Mouse (Mus musculus) kidney, embryonic 14.5 days (tissue): Measurements from ENCODE around the gene Crkl. TPM values are rescaled to one million over a fixed set of nuclear protein-coding genes. Genes with fewer than 3 reads are reported as not detected.

Source experiments
- ATAC-seq: fragments of 200-750 bp; cut with Nextera tagmentation; 2 replicates; pipeline ENCODE4 v1.8.0; 2017; ENCODE audit warnings: moderate number of reproducible peaks, mild to moderate bottlenecking, moderate TSS enrichment, moderate library complexity; ENCODE audit not compliant: low FRiP score, low TSS enrichment
- H3K27ac ChIP-seq: fragments of 300-500 bp; sonication (generic); 2 replicates; pipeline ENCODE4 v1.5.1; 2014; ENCODE audit warnings: low read depth, mild to moderate bottlenecking, low read length, moderate library complexity, mixed read lengths
- H3K27me3 ChIP-seq: fragments of 300-500 bp; sonication (generic); 2 replicates; pipeline ENCODE4 v1.6.1; 2014; ENCODE audit warnings: mild to moderate bottlenecking, low read length; ENCODE audit not compliant: control insufficient read depth, insufficient read depth
- H3K36me3 ChIP-seq: fragments of 300-500 bp; sonication (generic); 2 replicates; pipeline ENCODE4 v1.6.1; 2014; ENCODE audit warnings: low read length, mixed read lengths; ENCODE audit not compliant: control insufficient read depth, insufficient read depth
- H3K4me1 ChIP-seq: fragments of 300-500 bp; sonication (generic); 2 replicates; pipeline ENCODE4 v1.6.1; 2014; ENCODE audit warnings: low read length, mixed read lengths; ENCODE audit not compliant: control insufficient read depth, insufficient read depth
- H3K4me2 ChIP-seq: fragments of 300-500 bp; sonication (generic); replicated peaks from 2 replicates; pipeline ENCODE4 v1.6.1; 2014; ENCODE audit warnings: low read depth, mild to moderate bottlenecking, low read length
- H3K4me3 ChIP-seq: fragments of 300-500 bp; sonication (generic); 2 replicates; pipeline ENCODE4 v1.5.1; 2014; ENCODE audit warnings: mild to moderate bottlenecking, low read length
- H3K9ac ChIP-seq: fragments of 300-500 bp; sonication (generic); 2 replicates; pipeline ENCODE4 v1.6.1; 2014; ENCODE audit warnings: low read depth, mild to moderate bottlenecking, low read length, moderate library complexity
- H3K9me3 ChIP-seq: fragments of 300-500 bp; sonication (generic); 2 replicates; pipeline ENCODE4 v1.6.1; 2016; ENCODE audit warnings: low read length; ENCODE audit not compliant: control insufficient read depth
- WGBS: fragments of 180-500 bp; shearing (Covaris S2); extraction: QIAGEN DNeasy Blood & Tissue Kit; methylation state at CpG from one replicate; pipeline ENCODE4 v1.1.7; 2014; 5-methylcytosine and 5-hydroxymethylcytosine counted together
- polyA plus RNA-seq: library from polyadenylated mRNA; unstranded; fragments of >200 nt; fragmentation: Nextera tagmentation; extraction: Ambion mirVana; gene quantifications from 2 replicates; pipeline ENCODE4 v1.2.1, GENCODE M21; 2014

Crkl gene
- polyA plus RNA-seq, 1 experiment from 2014 or later, result 77.9 TPM

DNA sequence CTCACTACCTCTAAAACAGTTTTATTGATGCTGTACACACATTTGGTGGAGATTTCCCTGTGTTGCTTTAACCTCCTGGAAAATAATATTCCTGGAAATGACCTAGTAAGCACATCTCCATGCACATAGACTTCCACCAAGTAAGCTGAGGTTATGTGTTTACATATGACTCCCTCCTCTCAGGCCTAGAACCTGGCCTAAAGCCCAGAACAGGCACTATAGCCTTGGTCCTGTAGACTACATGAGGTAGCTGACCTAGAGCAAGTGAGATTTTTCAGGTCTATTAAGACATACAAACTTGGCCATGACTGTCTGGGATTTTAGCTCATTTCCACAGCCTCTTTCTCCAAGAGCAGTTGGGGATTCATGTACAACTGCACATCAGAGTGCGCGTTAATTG lies 58.4 kb downstream of the Crkl start:
- Histone ChIP-seq H3K27ac (no peak overlapping the region), H3K4me2 (no peak overlapping the region), H3K4me3 (no peak overlapping the region; the same call in 1 of the 2 replicates), H3K9ac (no peak overlapping the region), H3K27me3 (no peaks in the 10 kb centered on the region), H3K36me3 (peaks cover 22% of the 10 kb centered on the region), H3K4me1 (peaks cover 7% of the 10 kb centered on the region), H3K9me3 (no peaks in the 10 kb centered on the region)
- WGBS, result 99% methylated on average over 2 of the region's 2 CpGs
- ATAC-seq, result no peak

- no peaks in the 10 kb centered on the region for H3K27me3 ChIP-seq
- H3K9ac ChIP-seq, result no peak overlapping the region
- 91% methylated on average over 2 of the region's 2 CpGs for WGBS
- no peak for ATAC-seq
- no peak overlapping the region for H3K4me3 ChIP-seq
- no peaks in the 10 kb centered on the region for H3K9me3 ChIP-seq
- peaks cover 7% of the 10 kb centered on the region for H3K4me1 ChIP-seq
- H3K36me3 ChIP-seq, result peaks cover 25% of the 10 kb centered on the region
- no peak overlapping the region for H3K27ac ChIP-seq
- H3K4me2 ChIP-seq, result no peak overlapping the region
Observed at GRCm38 (mm10) chr16:17510686-17511085, 58.9 kb downstream of the Crkl start.

DNA sequence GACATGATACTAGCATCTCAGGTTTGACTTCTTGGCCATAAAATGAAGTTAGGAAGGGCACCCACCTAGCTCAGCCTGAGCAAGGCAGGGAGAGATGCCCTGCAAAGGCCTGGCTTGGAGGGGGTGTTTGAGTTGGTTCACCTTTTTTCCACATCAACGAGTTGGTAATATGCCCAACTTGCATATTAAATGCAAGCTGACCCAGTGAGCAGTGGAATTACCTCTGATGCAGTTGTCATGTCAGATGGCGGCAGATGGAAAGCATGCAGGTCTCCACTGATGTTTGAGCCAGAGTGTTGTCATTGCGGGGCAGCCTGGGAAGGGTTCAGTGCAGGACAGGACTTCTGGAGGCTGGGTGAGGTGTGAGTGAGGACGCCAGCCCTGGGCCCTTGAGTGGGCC lies 59.6 kb downstream of the Crkl start:
- no peak for ATAC-seq
- Histone ChIP-seq H3K4me1 (peaks cover 7% of the 10 kb centered on the region), H3K27ac (no peak overlapping the region), H3K4me2 (no peak overlapping the region), H3K4me3 (no peak overlapping the region), H3K9me3 (no peaks in the 10 kb centered on the region), H3K9ac (no peak overlapping the region), H3K36me3 (peaks cover 32% of the 10 kb centered on the region), H3K27me3 (no peaks in the 10 kb centered on the region)
- WGBS, result 93% methylated on average over 4 of the region's 4 CpGs

DNA sequence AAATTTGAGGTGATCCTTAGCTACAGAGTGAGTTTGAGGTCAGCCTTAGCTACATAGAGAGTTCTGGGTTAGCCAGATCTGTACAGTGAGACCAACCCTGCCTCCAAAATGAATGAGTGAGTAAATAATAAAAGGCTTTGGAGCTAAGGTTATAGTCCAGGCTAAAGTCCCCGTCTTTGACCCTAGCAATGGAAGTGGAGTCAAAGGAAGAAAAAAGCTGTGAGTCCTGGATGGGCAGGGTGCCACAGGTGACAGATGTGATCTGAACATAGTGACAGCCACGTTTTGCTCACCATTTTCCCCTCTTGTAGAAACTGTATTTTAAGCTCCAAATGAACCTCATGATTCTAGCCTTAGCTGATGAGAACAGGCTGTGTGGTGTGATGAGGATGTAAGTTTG lies 67.1 kb downstream of the Crkl start:
- H3K9me3 ChIP-seq, result no peaks in the 10 kb centered on the region
- H3K4me3 ChIP-seq, result no peak overlapping the region
- no peak overlapping the region for H3K4me2 ChIP-seq
- 89% methylated on average over 2 of the region's 2 CpGs for WGBS
- H3K4me1 ChIP-seq, result no peaks in the 10 kb centered on the region
- H3K27ac ChIP-seq, result no peak overlapping the region
- no peak for ATAC-seq
- peaks cover 74% of the 10 kb centered on the region for H3K36me3 ChIP-seq
- H3K27me3 ChIP-seq, result no peaks in the 10 kb centered on the region
- no peak overlapping the region for H3K9ac ChIP-seq

GRCm38 (mm10) chr16:17524156-17524555 lies 72.4 kb downstream of the Crkl start:
- H3K36me3 ChIP-seq, result peaks cover 92% of the 10 kb centered on the region
- H3K4me1 ChIP-seq, result no peaks in the 10 kb centered on the region
- no peak overlapping the region for H3K9ac ChIP-seq
- H3K4me2 ChIP-seq, result no peak overlapping the region
- no peak overlapping the region for H3K27ac ChIP-seq
- no peak for ATAC-seq
- H3K9me3 ChIP-seq, result no peaks in the 10 kb centered on the region
- H3K27me3 ChIP-seq, result no peaks in the 10 kb centered on the region
- no peak overlapping the region for H3K4me3 ChIP-seq
- 92% methylated on average over 11 of the region's 11 CpGs for WGBS

GRCm38 (mm10) chr16:17525524-17525923 lies 73.7 kb downstream of the Crkl start:
- Histone ChIP-seq H3K4me3 (no peak overlapping the region), H3K36me3 (peaks cover 81% of the 10 kb centered on the region), H3K9me3 (no peaks in the 10 kb centered on the region), H3K27ac (no peak overlapping the region), H3K27me3 (no peaks in the 10 kb centered on the region), H3K4me1 (peaks cover 7% of the 10 kb centered on the region; the same call in 1 of the 2 replicates), H3K9ac (no peak overlapping the region), H3K4me2 (no peak overlapping the region)
- no peak for ATAC-seq
- 79% methylated on average over 3 of the region's 3 CpGs for WGBS

- H3K27me3 ChIP-seq, result no peaks in the 10 kb centered on the region
Observed at GRCm38 (mm10) chr16:17526223-17526622, 74.4 kb downstream of the Crkl start.

GRCm38 (mm10) chr16:17527606-17528005 lies 75.8 kb downstream of the Crkl start:
- Histone ChIP-seq H3K27ac (no peak overlapping the region), H3K4me3 (no peak overlapping the region), H3K27me3 (no peaks in the 10 kb centered on the region), H3K36me3 (peaks cover 60% of the 10 kb centered on the region), H3K9me3 (no peaks in the 10 kb centered on the region), H3K9ac (no peak overlapping the region), H3K4me1 (peaks cover 12% of the 10 kb centered on the region), H3K4me2 (no peak overlapping the region)
- ATAC-seq, result no peak

More at GRCm38 (mm10) chr16:17526223-17526622, 74.4 kb downstream of the Crkl start:
- Histone ChIP-seq H3K4me1 (peaks cover 7% of the 10 kb centered on the region; the same call in 1 of the 2 replicates), H3K4me3 (no peak overlapping the region), H3K9ac (no peak overlapping the region), H3K4me2 (no peak overlapping the region), H3K36me3 (peaks cover 74% of the 10 kb centered on the region), H3K27ac (no peak overlapping the region), H3K9me3 (no peaks in the 10 kb centered on the region)
- 91% methylated on average over 6 of the region's 6 CpGs for WGBS
- ATAC-seq, result no peak

- no peak overlapping the region for H3K4me3 ChIP-seq
- no peak overlapping the region for H3K9ac ChIP-seq
- no peaks in the 10 kb centered on the region for H3K27me3 ChIP-seq
- WGBS, result 90% methylated on average over 13 of the region's 13 CpGs
- H3K36me3 ChIP-seq, result peaks cover 54% of the 10 kb centered on the region
- H3K9me3 ChIP-seq, result no peaks in the 10 kb centered on the region
- ATAC-seq, result no peak
- H3K4me2 ChIP-seq, result no peak overlapping the region
- no peak overlapping the region for H3K27ac ChIP-seq
- H3K4me1 ChIP-seq, result peaks cover 12% of the 10 kb centered on the region
Observed at GRCm38 (mm10) chr16:17528276-17528675, 76.5 kb downstream of the Crkl start.
